28 mouse cellular contexts compared by ENCODE assay signal in the genomic region with DNA sequence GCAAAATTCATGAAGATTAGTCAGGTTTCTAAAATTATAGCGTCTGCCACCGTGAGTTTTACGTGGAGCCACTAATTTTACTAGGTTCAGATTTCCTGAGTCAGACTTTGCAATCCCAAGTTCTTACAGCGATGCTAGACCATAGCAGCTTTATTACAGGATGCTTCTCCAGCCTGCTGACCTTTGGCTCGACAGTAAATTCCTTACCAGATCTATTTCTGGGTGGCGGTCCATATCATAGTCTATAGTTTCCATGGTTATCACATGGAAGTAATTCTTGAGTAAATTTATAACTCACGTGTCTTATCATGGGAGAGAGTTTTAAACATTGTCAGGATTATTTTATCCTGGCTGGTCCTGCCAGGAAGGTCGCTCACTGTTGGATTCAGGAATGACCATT. TPM values are rescaled to one million over a fixed set of nuclear protein-coding genes. Genes with fewer than 3 reads are reported as not detected.
A peak's percentile ranks its signal among the peaks of the same experiment; 100 is the strongest.
DNase-seq lines count a peak whose midpoint lies in the region; ATAC-seq and TF ChIP-seq lines count a peak whose summit lies in the region.
"Had no signal": no experiment of that assay in that cellular context is flagged by ENCODE, and none has a peak within 500 bp of the region (broad histone marks: within the 10 kb centered on the region; RNA-seq: fewer than 3 reads in every experiment).

No protein-coding gene starts in this region.

- WGBS in intestine, embryonic 15.5 days, result 47% methylated on average over 8 of the region's 8 CpGs
- WGBS in intestine, embryonic 16.5 days, result 53% methylated on average over 8 of the region's 8 CpGs
- 41% methylated on average over 8 of the region's 8 CpGs for WGBS in intestine, postnatal 0 days
- WGBS in midbrain, embryonic 15.5 days, result 83% methylated on average over 8 of the region's 8 CpGs

- ATAC-seq in intestine, embryonic 15.5 days, result peak; percentile 77
- peak; percentile 87 for ATAC-seq in intestine, embryonic 16.5 days
- peak; percentile 47; the same call in 1 of the 2 replicates for ATAC-seq in intestine, postnatal 0 days
- no peak for ATAC-seq in midbrain, embryonic 15.5 days (replicated peaks)
- ATAC-seq: activated CD4-positive, CD25-positive, alpha-beta regulatory T cell, adult 4 months; CD4-positive, CD25-positive, alpha-beta regulatory T cell, adult 4 months; Patski had no signal

- no peak for TF ChIP-seq CTCF in intestine, postnatal 0 days (IDR thresholded peaks at IDR 0.05; ENCODE audit: low read depth)

- no peak overlapping the region for H3K27ac ChIP-seq in intestine, embryonic 15.5 days
- H3K27ac ChIP-seq in intestine, embryonic 16.5 days (ENCODE audit: low read length), result no peak overlapping the region
- H3K27ac ChIP-seq in intestine, postnatal 0 days (ENCODE audit: low read depth, low read length), result no peak overlapping the region
- H3K27ac ChIP-seq in midbrain, embryonic 15.5 days, result no peak overlapping the region

- no peaks in the 10 kb centered on the region for H3K27me3 ChIP-seq in intestine, embryonic 15.5 days (replicated peaks)
- H3K27me3 ChIP-seq in intestine, embryonic 16.5 days (replicated peaks; ENCODE audit: control insufficient read depth, insufficient read depth, low read length), result no peaks in the 10 kb centered on the region
- no peaks in the 10 kb centered on the region for H3K27me3 ChIP-seq in intestine, postnatal 0 days (replicated peaks; ENCODE audit: control insufficient read depth, insufficient read depth, low read length)
- no peaks in the 10 kb centered on the region for H3K27me3 ChIP-seq in midbrain, embryonic 15.5 days (replicated peaks)
- H3K27me3 ChIP-seq: CH12.LX had no signal

- no peaks in the 10 kb centered on the region for H3K36me3 ChIP-seq in intestine, embryonic 15.5 days
- no peaks in the 10 kb centered on the region for H3K36me3 ChIP-seq in intestine, embryonic 16.5 days (ENCODE audit: control insufficient read depth, insufficient read depth, low read length)
- H3K36me3 ChIP-seq in intestine, postnatal 0 days (ENCODE audit: control insufficient read depth, insufficient read depth), result no peaks in the 10 kb centered on the region
- no peaks in the 10 kb centered on the region for H3K36me3 ChIP-seq in midbrain, embryonic 15.5 days (replicated peaks)
- H3K36me3 ChIP-seq: G1E had no signal

- no peak overlapping the region for H3K9ac ChIP-seq in intestine, embryonic 15.5 days
- H3K9ac ChIP-seq in intestine, embryonic 16.5 days (ENCODE audit: low read depth, low read length), result no peak overlapping the region
- no peak overlapping the region for H3K9ac ChIP-seq in intestine, postnatal 0 days (ENCODE audit: low read depth, low read length)
- H3K9ac ChIP-seq in midbrain, embryonic 15.5 days, result no peak overlapping the region

- no peak overlapping the region for H3K4me3 ChIP-seq in intestine, embryonic 15.5 days (replicated peaks)
- H3K4me3 ChIP-seq in intestine, embryonic 16.5 days (ENCODE audit: low read length), result no peak overlapping the region
- H3K4me3 ChIP-seq in intestine, postnatal 0 days (ENCODE audit: low read depth, low read length), result no peak overlapping the region
- no peak overlapping the region for H3K4me3 ChIP-seq in midbrain, embryonic 15.5 days

- no peaks in the 10 kb centered on the region for H3K9me3 ChIP-seq in intestine, embryonic 15.5 days
- peaks cover 12% of the 10 kb centered on the region for H3K9me3 ChIP-seq in intestine, embryonic 16.5 days (ENCODE audit: control insufficient read depth, low read length)
- H3K9me3 ChIP-seq in intestine, postnatal 0 days (ENCODE audit: control insufficient read depth), result no peaks in the 10 kb centered on the region
- H3K9me3 ChIP-seq in midbrain, embryonic 15.5 days, result no peaks in the 10 kb centered on the region
- H3K9me3 ChIP-seq: G1E had no signal

- peak; percentile 35 for DNase-seq in brain, adult 2 months (ENCODE audit: low read depth, low spot score)
- DNase-seq in embryo, embryonic 11 days, result no peak
- no peak for DNase-seq in thymus, postnatal 14 days
- no peak for DNase-seq in gastrocnemius, postnatal 25 days
- DNase-seq: adrenal gland, adult 2 months; adrenal gland, adult 8-10 months; adrenal gland, postnatal 10 days; adrenal gland, postnatal 14 days; adrenal gland, postnatal 25 days; adrenal gland, postnatal 36 days; B cell, adult 2 months; cerebellum, adult 11 months; cerebellum, adult 11-12 months; cerebellum, adult 18-20 months had no signal

- peaks cover 6% of the 10 kb centered on the region; the same call in 1 of the 2 replicates for H3K4me1 ChIP-seq in intestine, embryonic 15.5 days (replicated peaks)
- peaks cover 9% of the 10 kb centered on the region; the same call in 1 of the 2 replicates for H3K4me1 ChIP-seq in intestine, embryonic 16.5 days (ENCODE audit: control insufficient read depth, insufficient read depth, low read length)
- no peaks in the 10 kb centered on the region for H3K4me1 ChIP-seq in intestine, postnatal 0 days (replicated peaks; ENCODE audit: control insufficient read depth, insufficient read depth, low read length)
- no peaks in the 10 kb centered on the region for H3K4me1 ChIP-seq in midbrain, embryonic 15.5 days

- no peak overlapping the region for H3K4me2 ChIP-seq in intestine, embryonic 15.5 days (replicated peaks)
- no peak overlapping the region for H3K4me2 ChIP-seq in intestine, embryonic 16.5 days (ENCODE audit: low read depth, low read length)
- H3K4me2 ChIP-seq in intestine, postnatal 0 days (replicated peaks; ENCODE audit: low read depth), result no peak overlapping the region
- H3K4me2 ChIP-seq in midbrain, embryonic 15.5 days, result no peak overlapping the region

RNA-seq across cellular contexts. Expression of a gene that starts 41.8 kb away (rescaled TPM):
- not detected in 2 replicates for polyA plus RNA-seq in intestine, embryonic 15.5 days (2015; fragmentation: Nextera tagmentation; extraction: Ambion mirVana)
- polyA plus RNA-seq in intestine, embryonic 16.5 days (2015; fragmentation: Nextera tagmentation; extraction: Ambion mirVana), result not detected in 2 replicates
- polyA plus RNA-seq in intestine, postnatal 0 days (2015; fragmentation: Nextera tagmentation; extraction: Ambion mirVana), result not detected in 2 replicates
- polyA plus RNA-seq in midbrain, embryonic 15.5 days (2015; fragmentation: Nextera tagmentation; extraction: Ambion mirVana), result 0.09 TPM in 1 of 2 replicates, not detected in the other
- not detected for total RNA-seq in gastrocnemius, postnatal 25 days (2021)
- total RNA-seq: adrenal gland, adult 18-20 months; adrenal gland, adult 2 months; adrenal gland, postnatal 10 days; adrenal gland, postnatal 14 days; adrenal gland, postnatal 25 days; adrenal gland, postnatal 36 days; adrenal gland, postnatal 4 days; CH12.LX; ES-E14; MEL had no signal
- polyA plus RNA-seq: activated CD4-positive, CD25-positive, alpha-beta regulatory T cell, adult 4 months; adrenal gland, adult 2 months; C2C12; CD4-positive, CD25-positive, alpha-beta regulatory T cell, adult 4 months; G1E; Patski had no signal
